Mouse (Mus musculus): Measurements from ENCODE around the gene Bglap2. TPM values are rescaled to one million over a fixed set of nuclear protein-coding genes. Genes with fewer than 3 reads are reported as not detected.
"Not testable (repeated sequence)": the region's sequence is repeated elsewhere in the genome, so short reads cannot be mapped to it uniquely, and the experiment has no call there.

Gene Bglap2
- total RNA-seq, 2 experiments from 2014 or later: not detected

GRCm38 (mm10) chr3:88393776-88394375 is 15.4 kb upstream of the Bglap2 start:
- ATAC-seq (replicated peaks; ENCODE audit: poor library complexity): no peak

- ATAC-seq (replicated peaks; ENCODE audit: poor library complexity): no peak
Observed at GRCm38 (mm10) chr3:88384364-88384763, 5.9 kb upstream of the Bglap2 start, which contains the start of gene Bglap. Gene Bglap, minus strand, starts transcription at chr3:88384464.

GRCm38 (mm10) chr3:88382383-88382782 is 3.9 kb upstream of the Bglap2 start:
- not testable (repeated sequence) for ATAC-seq (replicated peaks; ENCODE audit: poor library complexity)

- ATAC-seq (replicated peaks; ENCODE audit: poor library complexity): peak; percentile 94
Observed at GRCm38 (mm10) chr3:88381389-88382315, 3.2 kb upstream of the Bglap2 start.

- ATAC-seq (replicated peaks; ENCODE audit: poor library complexity): not testable (repeated sequence)
Observed at GRCm38 (mm10) chr3:88376644-88377043, 1.9 kb downstream of the Bglap2 start.

- peak; percentile 95 for ATAC-seq (replicated peaks; ENCODE audit: poor library complexity)
Observed at GRCm38 (mm10) chr3:88375750-88376626, 2.5 kb downstream of the Bglap2 start.

- ATAC-seq (replicated peaks; ENCODE audit: poor library complexity): not testable (repeated sequence)
Observed at GRCm38 (mm10) chr3:88372643-88373042, 5.9 kb downstream of the Bglap2 start, which contains the start of gene Bglap3. Gene Bglap3, minus strand, starts transcription at chr3:88372743.

GRCm38 (mm10) chr3:88368511-88368910 is 10.0 kb downstream of the Bglap2 start:
- ATAC-seq (replicated peaks; ENCODE audit: poor library complexity): not testable (repeated sequence)

- ATAC-seq (replicated peaks; ENCODE audit: poor library complexity): not testable (repeated sequence)
Observed at GRCm38 (mm10) chr3:88367517-88367916, 11.0 kb downstream of the Bglap2 start.

- peak; percentile 78 for ATAC-seq (replicated peaks; ENCODE audit: poor library complexity)
Observed at GRCm38 (mm10) chr3:88366830-88367428, 11.6 kb downstream of the Bglap2 start.

GRCm38 (mm10) chr3:88365705-88366361 is 12.7 kb downstream of the Bglap2 start:
- ATAC-seq (replicated peaks; ENCODE audit: poor library complexity): no peak

GRCm38 (mm10) chr3:88364337-88364736 is 14.2 kb downstream of the Bglap2 start, which contains the start of gene Paqr6:
Gene Paqr6, plus strand, starts transcription at chr3:88364584.
- ATAC-seq (replicated peaks; ENCODE audit: poor library complexity): no peak

GRCm38 (mm10) chr3:88363700-88364099 is 14.8 kb downstream of the Bglap2 start:
- ATAC-seq (replicated peaks; ENCODE audit: poor library complexity): peak; percentile 71

- ATAC-seq (replicated peaks; ENCODE audit: poor library complexity): no peak
Observed at GRCm38 (mm10) chr3:88361612-88362313, 16.7 kb downstream of the Bglap2 start.

- ATAC-seq (replicated peaks; ENCODE audit: poor library complexity): no peak
Observed at GRCm38 (mm10) chr3:88361096-88361495, 17.4 kb downstream of the Bglap2 start.

GRCm38 (mm10) chr3:88359989-88360388 is 18.5 kb downstream of the Bglap2 start:
- no peak for ATAC-seq (replicated peaks; ENCODE audit: poor library complexity)

- no peak for ATAC-seq (replicated peaks; ENCODE audit: poor library complexity)
Observed at GRCm38 (mm10) chr3:88359584-88359983, 18.9 kb downstream of the Bglap2 start.

- ATAC-seq (replicated peaks; ENCODE audit: poor library complexity): no peak
Observed at GRCm38 (mm10) chr3:88354396-88355165, 23.9 kb downstream of the Bglap2 start.
